Mouse (Mus musculus) adipose tissue, adult 10 weeks (tissue): Measurements from ENCODE around the gene Agmat. TPM values are rescaled to one million over a fixed set of nuclear protein-coding genes. Genes with fewer than 3 reads are reported as not detected.

ENCODE experiments used
- polyA plus RNA-seq: library from polyadenylated mRNA; stranded (reverse); fragments of 350-450 nt; fragmentation: Illumina TruSeq; extraction: RNeasy Lipid Tissue Mini Kit (QIAGEN cat#74804); gene quantifications from one replicate; pipeline ENCODE4 v1.2.3, GENCODE M21; 2014; ENCODE audit warnings: low read depth, low replicate concordance

Gene Agmat
- not detected for polyA plus RNA-seq

DNA sequence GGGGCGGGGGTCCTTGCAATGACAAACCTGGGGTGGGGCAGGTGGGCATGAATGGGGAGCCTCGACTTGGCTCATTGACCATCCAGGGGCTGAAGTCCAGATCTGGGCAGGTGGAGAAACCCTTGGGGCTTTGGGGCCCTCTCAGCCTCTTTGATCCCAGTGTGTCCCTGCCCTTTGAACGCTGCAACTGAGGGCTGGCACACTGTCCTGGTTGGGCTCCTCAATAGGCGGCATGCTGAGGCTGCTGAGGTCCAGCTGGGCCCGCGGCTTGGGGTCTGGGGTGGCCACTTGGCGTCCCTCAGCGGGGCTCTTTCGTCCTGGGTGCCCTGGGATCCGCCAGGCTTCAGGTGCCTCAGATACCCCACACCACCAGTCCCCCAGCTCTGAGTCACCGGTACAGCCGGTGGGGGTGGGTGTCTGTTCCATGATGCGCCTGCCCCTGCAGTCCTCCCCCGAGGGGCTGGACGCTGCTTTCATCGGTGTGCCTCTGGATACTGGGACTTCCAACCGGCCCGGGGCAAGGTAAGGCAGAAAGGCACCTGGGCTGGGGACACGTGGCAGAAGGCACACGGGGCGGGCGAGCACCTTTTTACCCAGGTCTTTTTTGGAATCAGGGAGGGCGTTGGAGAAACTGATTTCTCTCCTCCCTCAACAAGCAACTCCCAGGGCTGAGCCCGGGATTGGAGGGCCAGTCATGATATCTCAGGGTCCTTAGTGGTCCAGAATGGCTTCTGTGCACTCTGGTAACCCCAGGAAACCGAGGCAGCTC, at the start of gene Agmat:
Gene Agmat, plus strand, starts transcription at position 95 of the 769 bp plus-strand sequence.

DNA sequence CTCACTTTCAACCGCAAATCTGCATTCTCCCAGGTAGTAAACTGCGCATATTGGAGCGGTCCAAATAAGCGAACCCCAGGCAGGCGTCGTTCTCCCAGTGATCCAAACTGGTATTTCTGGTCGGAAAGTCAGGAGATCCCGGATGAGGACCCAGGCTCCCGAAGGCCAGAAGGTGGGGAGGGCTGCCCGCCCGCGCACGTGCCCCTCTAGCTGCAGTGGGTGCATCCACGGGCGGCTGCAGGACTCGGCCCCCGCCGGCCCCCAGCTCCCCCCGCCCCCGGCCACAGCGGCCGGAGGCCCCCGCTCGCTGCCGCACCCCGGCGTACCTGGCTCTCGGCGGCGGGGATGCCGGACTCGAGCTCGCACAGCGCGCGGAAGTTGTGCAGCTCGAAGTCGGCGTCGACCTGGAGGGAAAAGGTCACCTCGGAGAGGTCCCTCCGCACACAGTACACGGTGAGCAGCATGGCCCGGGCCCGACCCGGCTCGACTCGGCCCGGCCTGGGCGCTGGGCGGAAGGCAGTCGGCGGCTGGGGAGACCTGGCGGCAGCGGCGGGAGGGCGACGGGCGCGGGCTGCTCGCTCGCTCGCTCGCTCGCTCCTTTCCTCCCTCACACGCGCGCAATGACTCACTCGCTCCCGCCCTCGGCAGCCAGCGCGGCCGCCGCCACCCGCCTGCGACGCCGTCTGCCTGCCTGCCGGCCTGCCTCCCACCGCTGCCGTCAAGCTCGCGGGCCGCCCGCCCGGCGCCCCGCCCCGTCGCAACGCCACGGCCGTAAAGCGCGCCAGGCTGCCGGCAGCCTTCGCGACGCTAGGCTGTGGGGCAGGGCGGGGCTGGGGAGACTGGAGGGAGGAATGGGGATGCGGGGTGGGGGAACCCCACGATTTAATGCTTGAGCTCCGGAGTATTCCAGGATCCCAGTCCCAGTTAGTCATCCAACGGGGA, 23.5 kb upstream of the Agmat start, which contains the start of gene Ddi2:
Gene Ddi2, minus strand, starts transcription at position 689 of the 942 bp plus-strand sequence.

DNA sequence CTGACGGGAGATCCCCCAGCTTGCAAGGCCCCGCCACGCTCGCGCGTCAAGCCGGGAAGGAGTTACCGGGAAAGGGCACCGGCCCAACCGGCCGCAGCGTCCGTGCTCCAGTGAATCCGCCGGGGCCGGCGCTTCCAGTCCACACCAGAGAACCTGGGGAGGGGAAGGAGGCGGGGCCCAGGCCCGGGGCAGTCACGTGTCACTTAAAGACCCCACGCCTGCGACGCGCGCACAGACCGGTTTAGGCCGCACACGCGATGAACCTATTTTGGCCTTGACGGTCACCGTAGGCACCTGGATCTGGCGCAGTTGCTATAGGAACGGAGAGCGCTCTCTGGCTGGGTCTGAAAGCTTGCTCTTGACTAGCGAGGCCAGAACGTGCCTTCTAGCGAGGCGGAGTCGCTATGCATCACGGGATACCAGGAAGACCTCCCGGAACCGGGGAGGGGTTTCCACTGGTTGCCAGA, 44.1 kb downstream of the Agmat start, which contains the start of gene Dnajc16:
Gene Dnajc16, minus strand, starts transcription at position 408 of the 467 bp plus-strand sequence.

DNA sequence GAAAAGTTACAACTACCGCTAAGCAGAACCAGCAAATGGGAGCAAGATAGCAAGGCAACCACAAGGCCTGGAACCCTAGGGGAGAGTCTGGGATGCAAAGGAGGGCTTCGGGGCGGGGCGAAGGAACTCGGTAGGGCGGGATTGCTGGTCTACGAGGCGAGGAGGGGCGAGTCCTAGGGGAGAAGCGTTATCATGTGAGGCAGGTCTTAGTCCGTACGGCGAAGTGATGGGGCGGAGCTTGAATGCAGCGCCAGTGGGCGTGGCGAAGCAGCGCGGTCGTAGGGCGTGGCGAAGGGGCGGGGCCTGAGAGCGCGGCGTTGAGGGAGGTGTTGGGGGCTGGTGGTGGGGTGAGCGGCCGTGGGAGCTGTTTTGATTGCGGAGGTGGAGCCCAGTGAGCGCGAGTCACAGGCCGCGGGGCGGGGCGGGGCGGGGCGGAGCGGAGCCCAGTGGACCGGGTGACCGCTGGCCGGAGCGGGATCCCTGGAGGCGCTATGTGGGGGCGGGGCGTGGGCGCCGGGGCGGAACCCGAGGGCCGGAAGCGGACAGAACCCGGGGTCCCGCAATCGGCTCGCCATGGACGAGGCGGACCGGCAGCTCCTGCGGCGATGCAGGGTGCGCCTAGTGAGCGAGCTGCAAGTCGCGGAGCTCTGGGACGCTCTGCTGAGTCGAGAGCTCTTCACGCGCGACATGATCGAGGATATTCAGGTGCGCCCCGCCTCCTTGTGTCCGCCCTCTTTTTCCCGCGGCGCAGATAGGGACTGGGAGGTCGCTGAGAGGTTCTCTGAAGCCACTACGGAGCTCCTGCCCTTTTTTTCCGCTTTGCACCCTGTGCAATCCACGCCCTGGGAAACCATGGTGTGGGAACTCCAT, 47.0 kb downstream of the Agmat start, which contains the start of gene Casp9:
Gene Casp9, plus strand, starts transcription at position 331 of the 870 bp plus-strand sequence.

Other genes starting within 250 kb of the Agmat start
- gene Spen, start 208.1 kb upstream of the Agmat start, polyA plus RNA-seq = 15.2 TPM
- 28.6 TPM for gene Fblim1, start 140.6 kb upstream of the Agmat start, polyA plus RNA-seq
- 0.89 TPM for gene Tmem82, start 128.0 kb upstream of the Agmat start, polyA plus RNA-seq
- 1.7 TPM for gene Slc25a34, start 122.9 kb upstream of the Agmat start, polyA plus RNA-seq
- 35.6 TPM for gene Plekhm2, start 81.8 kb upstream of the Agmat start, polyA plus RNA-seq
- 4.3 TPM for gene Rsc1a1, start 61.1 kb upstream of the Agmat start, polyA plus RNA-seq
- gene Ddi2, start 23.3 kb upstream of the Agmat start, polyA plus RNA-seq = 17.4 TPM
- 13.8 TPM for gene Dnajc16, start 44.3 kb downstream of the Agmat start, polyA plus RNA-seq
- 27.0 TPM for gene Casp9, start 46.9 kb downstream of the Agmat start, polyA plus RNA-seq
- gene Cela2a, start 79.5 kb downstream of the Agmat start, polyA plus RNA-seq = 1.7 TPM
- gene Ctrc, start 99.7 kb downstream of the Agmat start, polyA plus RNA-seq = not detected
- 32.8 TPM for gene Efhd2, start 128.2 kb downstream of the Agmat start, polyA plus RNA-seq